Mouse (Mus musculus) heart, adult 2 months (tissue): ENCODE data around the gene Pa2g4.

Source experiments
- CTCF ChIP-seq: fragments of 200-600 bp; IDR thresholded peaks from 2 replicates; pipeline ENCODE4 v1.8.1; 2022; ENCODE audit warnings: antibody characterized with exemption, mild to moderate bottlenecking, moderate library complexity
- EP300 ChIP-seq: fragments of 200-500 bp; IDR thresholded peaks from 2 replicates; pipeline ENCODE4 v1.6.1; 2011; ENCODE audit warnings: low read depth, low read length, control low read depth; ENCODE audit not compliant: insufficient read depth
- POLR2A ChIP-seq: fragments of 200-500 bp; IDR thresholded peaks from 2 replicates; pipeline ENCODE4 v1.6.1; 2011; ENCODE audit warnings: mild to moderate bottlenecking, low read depth, low read length, control low read depth; ENCODE audit not compliant: insufficient read depth

DNA sequence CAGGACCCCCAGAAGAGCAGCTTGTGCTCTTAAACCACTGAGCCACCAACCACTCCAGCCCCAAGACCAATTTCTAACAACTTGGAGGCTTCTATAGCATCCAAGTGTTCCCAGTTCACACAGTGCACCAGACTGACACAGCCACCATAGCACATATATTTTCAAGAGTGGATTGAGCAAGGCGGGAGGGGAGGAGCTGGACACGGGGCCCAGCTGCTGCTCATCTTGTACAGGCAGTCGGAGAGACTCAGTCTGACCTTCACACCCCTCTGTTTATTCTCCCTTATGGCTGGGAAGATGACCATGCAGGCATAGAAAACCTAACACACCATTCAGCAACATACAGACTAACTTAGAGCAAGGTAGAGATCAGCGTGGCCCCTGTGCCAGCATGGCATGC lies 56.0 kb downstream of the Pa2g4 start:
- TF ChIP-seq EP300, result no peak
- no peak for TF ChIP-seq CTCF
- no peak for TF ChIP-seq POLR2A
